Mouse (Mus musculus) erythroblast, adult 5-6 weeks (primary cell): Measurements from ENCODE around the gene Atp11c. TPM values are rescaled to one million over a fixed set of nuclear protein-coding genes. Genes with fewer than 3 reads are reported as not detected.

Experiments
- ATAC-seq: replicated peaks from 2 replicates; pipeline ENCODE4 v1.8.0; 2016; ENCODE audit warnings: moderate number of reproducible peaks, mild to moderate bottlenecking, moderate TSS enrichment, inconsistent platforms; ENCODE audit not compliant: poor library complexity, low FRiP score, severe bottlenecking
- total RNA-seq, 2 experiments: library from RNA; stranded (forward) in 1 of 2; stranded (reverse) in 1 of 2; fragments of 150-400 nt in 1 of 2; fragments of 200-764, 138-1000 nt in 1 of 2; gene quantifications; 2 replicates each; pipeline versions ENCODE4 v1.2.3 to v1.2.4; 2015 to 2017; ENCODE audit warnings: low replicate concordance in 2 of 2

Atp11c gene
- 16.3 and 19.0 TPM in 2 replicates for total RNA-seq (2015; ENCODE audit: low replicate concordance)
- total RNA-seq (2017; ENCODE audit: low replicate concordance) = 19.0 and 21.1 TPM in 2 replicates

DNA sequence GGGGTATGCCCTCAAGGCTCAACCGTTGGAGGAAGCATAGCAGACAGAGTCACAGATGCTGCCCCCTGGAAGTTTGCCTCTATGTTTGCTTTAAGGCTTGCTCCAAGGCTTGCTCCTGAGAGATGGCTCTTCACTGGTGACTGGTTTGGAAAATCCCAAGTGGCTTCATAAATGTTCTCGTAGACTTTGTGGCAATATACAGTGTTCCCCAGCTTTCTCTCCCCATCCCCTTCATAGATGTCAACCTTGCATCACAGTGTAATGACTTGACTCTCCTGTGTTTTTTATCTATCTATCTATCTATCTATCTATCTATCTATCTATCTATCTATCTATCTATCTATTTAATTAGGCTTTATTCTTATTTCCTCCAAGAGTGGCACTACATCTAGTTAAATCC lies at the start of gene Atp11c:
Atp11c (minus strand) TSS at position 101 of the 400 bp plus-strand sequence.
- no peak for ATAC-seq

DNA sequence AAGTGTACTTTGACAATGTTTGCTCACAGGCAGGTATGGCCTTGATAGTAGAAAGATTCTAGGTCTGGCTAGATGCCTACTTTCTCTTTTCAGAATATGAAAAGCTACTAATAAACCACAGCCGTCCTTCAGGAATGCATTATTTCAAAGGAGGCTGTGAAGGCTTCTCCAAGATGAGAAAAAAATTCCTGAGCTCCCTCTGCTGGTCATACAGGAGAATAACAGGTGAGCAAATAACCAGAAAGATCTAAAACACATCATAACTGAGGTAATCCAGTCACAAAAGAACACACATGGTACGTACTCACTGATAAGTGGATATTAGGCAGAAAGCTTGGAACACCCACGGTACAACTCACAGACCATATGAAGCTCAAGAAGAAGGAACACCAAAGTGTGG lies 16.7 kb upstream of the Atp11c start:
- ATAC-seq = no peak

DNA sequence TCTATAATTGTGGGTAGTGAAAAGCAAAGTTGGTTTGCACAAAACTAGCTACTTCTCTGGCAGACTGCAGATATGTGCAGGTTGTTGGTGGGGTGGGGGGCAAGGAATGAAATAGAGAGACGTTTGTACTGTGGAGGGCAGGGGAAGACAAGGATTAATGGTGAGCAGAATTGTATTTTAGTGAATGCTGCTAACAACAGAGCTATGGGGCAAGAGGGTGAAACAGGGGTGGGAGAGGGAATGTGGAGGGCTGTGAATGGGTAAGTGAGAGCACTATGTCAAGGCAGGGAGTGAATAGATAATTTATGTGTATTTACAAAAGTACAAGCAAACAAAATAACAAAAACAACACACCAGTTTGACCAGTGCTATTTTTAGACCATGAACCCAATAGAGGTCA lies 22.0 kb downstream of the Atp11c start:
- ATAC-seq = no peak

DNA sequence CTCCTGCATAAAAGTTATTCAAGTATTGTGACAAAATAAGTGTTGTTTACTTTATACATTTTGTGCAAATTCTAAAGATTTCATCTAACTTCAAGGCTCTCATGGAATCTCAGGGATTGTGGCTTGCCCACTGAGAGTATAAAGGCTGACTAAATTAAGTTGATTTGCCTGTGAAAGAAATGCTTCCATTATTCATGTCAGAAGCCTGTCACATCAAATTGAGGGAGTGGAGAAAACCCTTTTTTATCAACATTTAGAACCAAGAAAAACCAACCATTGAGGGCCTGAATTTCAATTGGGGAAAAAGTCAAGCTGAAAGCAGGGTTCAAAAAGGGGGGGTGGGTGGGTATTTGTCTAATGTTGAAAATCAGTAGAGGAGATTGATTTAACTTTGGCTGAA lies 23.5 kb downstream of the Atp11c start:
- no peak for ATAC-seq

DNA sequence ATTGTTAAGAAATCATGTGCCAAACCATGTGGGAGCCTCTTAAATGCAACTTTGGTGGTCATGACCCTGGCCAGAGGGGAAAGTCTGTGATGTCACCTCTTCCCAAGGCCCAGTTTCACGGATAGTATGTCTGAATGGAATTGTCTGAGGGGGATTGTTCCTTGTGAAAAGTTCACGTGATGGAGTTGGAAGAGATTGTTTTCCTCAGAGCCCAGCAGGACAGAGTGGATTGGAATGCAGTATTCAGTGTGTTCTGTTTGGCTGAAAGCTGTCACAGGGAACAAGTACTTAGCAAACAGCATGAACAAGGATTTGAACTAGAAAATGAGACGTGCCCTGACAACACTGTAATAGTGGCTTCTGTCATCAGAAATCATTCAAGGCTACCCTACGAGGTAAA lies 37.3 kb downstream of the Atp11c start:
- ATAC-seq = no peak

DNA sequence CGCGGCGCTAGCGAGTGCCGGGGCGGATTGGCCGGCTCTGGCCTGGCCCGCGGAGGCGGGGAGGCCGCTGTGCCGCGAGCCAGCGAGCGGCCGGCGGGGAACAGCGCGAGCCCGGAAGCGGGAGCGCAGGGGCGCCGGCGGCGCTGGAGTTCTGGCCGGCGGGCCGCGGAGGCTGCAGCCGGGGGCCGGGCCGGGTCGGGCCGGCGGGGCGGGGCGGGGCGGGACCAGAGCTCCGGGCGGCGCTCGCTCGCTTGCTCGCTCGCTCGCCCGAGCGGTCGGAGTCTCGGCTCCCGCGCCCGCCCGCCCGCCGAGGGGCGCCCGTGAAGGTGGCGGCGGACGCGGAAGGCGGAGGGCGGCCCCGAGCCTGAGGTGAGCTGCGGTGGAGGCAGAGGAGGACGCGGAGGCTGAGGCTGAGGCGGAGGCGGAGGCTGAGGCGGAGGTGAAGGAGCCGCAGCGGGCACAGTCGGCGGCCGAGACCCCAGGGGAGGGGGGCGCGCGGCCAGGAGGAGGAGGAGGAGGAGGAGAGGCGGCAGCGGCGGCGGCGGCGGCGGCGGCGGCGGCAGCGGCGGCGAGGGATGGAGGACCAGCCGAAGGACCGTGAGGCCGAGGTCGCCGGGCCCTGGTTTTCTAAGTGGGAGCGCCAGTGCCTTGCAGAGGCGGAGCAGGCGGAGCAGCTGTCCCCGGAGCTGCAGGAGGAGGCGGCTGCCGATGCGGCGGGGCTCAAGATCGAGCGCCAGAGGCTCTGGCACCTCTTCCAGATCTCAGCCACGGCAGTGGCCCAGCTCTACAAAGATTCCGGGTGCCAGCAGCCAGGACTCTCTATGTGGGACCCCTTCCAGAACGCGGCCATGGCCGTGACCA lies 44.8 kb downstream of the Atp11c start:
- no peak for ATAC-seq

- ATAC-seq = no peak
Measured at GRCm38 (mm10) chrX:60547098-60547443, 45.4 kb downstream of the Atp11c start.

- no peak for ATAC-seq
Measured at GRCm38 (mm10) chrX:60545906-60546305, 46.6 kb downstream of the Atp11c start.

GRCm38 (mm10) chrX:60545444-60545843 lies 47.1 kb downstream of the Atp11c start:
- ATAC-seq = no peak

DNA sequence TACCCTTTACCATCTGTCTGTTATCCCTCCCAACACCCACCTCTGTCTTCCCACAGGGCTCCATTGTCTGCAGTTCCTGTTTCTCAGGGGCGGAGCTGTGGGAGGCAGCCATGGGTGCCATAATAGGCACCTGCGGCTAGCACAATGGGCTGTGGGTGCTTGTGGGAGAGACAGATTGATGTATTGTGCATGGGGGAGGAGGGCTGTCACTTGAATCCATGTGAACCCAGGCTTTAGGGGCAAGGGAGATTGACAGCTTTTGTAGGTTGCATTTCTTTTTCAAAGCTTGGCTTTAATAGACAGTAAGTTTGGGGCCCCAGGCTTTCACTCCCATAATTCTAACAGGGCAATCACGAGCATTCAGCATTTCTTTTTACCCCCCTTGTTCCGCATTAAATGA lies 48.4 kb downstream of the Atp11c start:
- ATAC-seq = no peak

DNA sequence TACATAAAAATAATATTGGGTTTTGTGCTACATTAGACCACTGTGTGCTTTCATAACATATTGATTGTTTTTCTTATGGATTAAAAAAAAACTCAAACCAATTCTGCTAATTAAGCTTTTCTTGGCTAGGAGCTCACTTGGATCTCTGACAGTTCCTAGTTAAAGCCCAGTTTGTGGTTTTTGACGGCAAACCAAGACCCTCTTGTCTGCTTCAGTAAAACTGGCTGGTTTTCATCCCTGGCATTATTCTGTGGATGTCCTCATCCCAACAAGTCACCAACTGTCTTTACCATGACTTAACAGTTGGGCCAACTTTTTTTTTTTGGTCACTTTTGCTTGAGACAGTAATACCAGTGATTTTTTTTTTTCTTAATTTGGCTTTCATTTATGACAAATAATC lies 49.6 kb downstream of the Atp11c start:
- ATAC-seq = no peak

DNA sequence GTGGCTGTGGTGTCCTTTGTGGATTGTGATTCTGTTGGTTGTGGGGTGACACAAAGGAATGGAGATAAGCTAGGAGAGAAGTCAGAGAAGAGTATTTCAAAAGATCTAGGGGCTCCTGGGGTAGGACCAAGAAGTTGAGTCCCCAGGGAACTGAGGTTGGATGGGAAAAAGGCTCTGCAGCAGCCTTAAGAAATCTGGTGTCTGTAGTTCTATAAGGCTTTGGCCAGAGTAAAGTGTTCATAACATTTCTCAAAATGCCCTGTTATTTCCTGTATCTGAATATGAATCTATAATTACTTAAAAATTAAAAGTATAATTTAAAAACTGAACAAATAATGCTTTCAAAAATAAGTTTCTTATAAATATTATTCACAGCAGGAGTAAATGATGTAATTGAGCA lies 53.3 kb downstream of the Atp11c start, which contains the start of gene Gm7073:
Gm7073 (minus strand) TSS at position 101 of the 400 bp plus-strand sequence.
- no peak for ATAC-seq

DNA sequence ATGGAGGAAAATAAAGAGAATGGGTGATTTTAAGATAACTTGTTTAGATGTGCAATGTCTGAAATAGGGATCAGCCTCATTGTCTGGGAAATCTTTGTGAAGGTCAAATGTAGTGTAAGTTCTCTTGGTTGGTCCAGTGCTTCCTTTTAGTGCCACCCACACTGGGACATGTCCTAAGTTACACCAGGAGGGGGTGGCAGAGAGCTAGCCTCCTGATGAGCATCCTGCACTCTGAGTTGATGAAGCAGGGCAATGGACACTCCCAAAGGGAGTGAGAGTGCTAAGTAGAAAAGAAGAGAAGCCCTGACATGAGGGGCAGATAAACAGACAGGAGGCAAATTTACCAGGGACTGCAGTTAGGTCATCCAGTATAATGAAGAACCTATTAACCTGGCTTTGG lies 88.5 kb downstream of the Atp11c start:
- no peak for ATAC-seq

- ATAC-seq = no peak
Measured at GRCm38 (mm10) chrX:60497750-60498149, 94.7 kb downstream of the Atp11c start.

DNA sequence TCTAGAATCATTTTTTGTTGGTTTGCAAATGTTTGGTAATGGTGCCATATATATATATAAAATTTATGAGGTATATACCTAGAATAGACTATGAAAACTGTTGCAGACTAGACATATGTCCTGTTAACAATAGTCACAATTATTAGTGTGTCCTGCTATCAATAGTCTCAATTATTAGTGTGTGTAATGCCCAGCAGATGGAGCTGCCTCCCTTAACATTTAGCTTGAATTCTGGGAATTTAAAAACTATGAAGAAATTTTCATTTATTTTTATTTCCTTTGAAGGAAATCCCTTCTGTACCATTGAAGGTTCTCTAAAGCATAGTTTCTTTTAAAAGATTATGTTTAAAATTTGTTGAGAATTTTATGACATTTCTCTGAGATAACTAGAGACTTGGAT lies 97.2 kb downstream of the Atp11c start:
- no peak for ATAC-seq

GRCm38 (mm10) chrX:60463786-60464185 lies 128.7 kb downstream of the Atp11c start:
- ATAC-seq = no peak

GRCm38 (mm10) chrX:60414563-60415111 lies 177.9 kb downstream of the Atp11c start:
- ATAC-seq = no peak

GRCm38 (mm10) chrX:60405681-60406080 lies 186.8 kb downstream of the Atp11c start:
- no peak for ATAC-seq

- peak; percentile 98 for ATAC-seq
Measured at GRCm38 (mm10) chrX:60404668-60405044, 187.8 kb downstream of the Atp11c start.

GRCm38 (mm10) chrX:60403764-60404667 lies 188.5 kb downstream of the Atp11c start:
- peak; percentile 68 for ATAC-seq
